Mouse (Mus musculus): ENCODE results near the gene Mlycd. TPM values are rescaled to one million over a fixed set of nuclear protein-coding genes. Genes with fewer than 3 reads are reported as not detected.

Gene Mlycd
- polyA plus RNA-seq, 1 experiment from 2014 or later: 15.2 TPM

DNA sequence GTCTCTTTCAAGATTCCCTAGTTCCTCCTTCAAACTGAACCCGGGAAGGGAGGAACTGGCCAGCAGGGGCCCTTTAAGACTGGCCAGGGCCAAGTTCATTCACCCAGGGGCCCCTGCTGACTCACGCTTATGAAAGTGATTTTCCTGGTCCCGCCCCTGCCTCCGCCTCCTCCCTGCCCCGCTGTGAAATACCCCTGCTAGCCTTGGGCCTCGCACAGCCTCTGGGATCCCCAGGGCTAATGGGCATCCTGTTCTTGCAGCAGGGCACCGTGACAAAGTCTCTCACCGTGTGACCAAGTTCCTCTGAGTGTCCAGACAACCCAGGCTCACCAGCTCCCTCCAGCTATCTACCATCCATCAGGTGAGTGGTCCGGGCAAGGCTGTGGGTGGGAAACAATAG, 42.3 kb downstream of the Mlycd start:
- peaks cover 20% of the 10 kb centered on the region for H3K4me1 ChIP-seq
- no peaks in the 10 kb centered on the region for H3K9me3 ChIP-seq (replicated peaks)
- no peak overlapping the region for H3K4me2 ChIP-seq (replicated peaks)
- H3K27ac ChIP-seq: no peak overlapping the region
- no peak overlapping the region for H3K9ac ChIP-seq
- H3K4me3 ChIP-seq: no peak overlapping the region
- ATAC-seq (ENCODE audit: low FRiP score): no peak
- WGBS: 16% methylated on average over 9 of the region's 9 CpGs
- H3K36me3 ChIP-seq: no peaks in the 10 kb centered on the region
- H3K27me3 ChIP-seq: peaks cover 2% of the 10 kb centered on the region

DNA sequence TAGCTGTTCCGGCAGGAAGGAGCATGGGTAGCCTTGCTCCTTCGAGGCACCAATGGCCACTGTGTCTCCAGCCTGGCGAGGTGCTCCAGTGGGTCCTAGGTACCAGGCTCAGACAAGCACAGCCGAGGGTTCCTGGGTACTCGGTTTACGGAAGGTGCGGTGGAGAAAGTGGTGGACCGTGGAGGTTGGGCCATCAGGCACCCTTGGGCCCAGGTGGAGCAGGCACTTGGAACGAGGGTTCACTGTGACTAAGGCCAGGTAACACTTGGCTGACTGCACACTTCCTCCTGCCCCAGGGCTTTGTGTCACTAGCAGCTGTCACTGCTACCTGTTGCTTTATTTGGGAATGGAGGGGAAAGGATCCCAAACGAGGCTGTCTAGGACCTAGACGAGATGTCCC, 42.8 kb downstream of the Mlycd start:
- no peak for ATAC-seq (ENCODE audit: low FRiP score)
- Histone ChIP-seq H3K9me3 (replicated peaks) (no peaks in the 10 kb centered on the region), H3K9ac (no peak overlapping the region), H3K36me3 (no peaks in the 10 kb centered on the region), H3K4me1 (peaks cover 20% of the 10 kb centered on the region), H3K27me3 (peaks cover 8% of the 10 kb centered on the region), H3K27ac (no peak overlapping the region), H3K4me2 (replicated peaks) (no peak overlapping the region), H3K4me3 (no peak overlapping the region)
- WGBS: 69% methylated on average over 11 of the region's 11 CpGs

DNA sequence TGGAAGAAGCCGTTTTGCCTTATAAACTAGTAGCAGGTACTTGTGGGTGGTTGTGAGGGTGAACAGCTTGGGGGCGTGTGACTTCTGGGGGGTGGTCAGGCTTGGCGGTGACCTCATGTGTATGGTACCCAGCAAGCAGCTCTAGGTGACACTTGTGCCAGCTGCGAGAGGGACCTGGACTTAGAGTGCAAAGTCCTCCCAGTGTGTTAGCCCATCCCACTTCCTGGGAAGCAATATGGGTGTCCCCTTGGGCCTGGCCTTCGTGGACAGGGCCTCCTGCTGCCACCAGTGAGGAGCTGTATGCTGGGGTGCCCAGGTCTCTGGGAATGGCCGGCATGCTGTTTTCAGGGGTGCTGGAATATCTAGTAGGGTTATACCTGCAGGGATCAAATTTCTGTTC, 44.2 kb downstream of the Mlycd start:
- Histone ChIP-seq H3K27ac (no peak overlapping the region), H3K36me3 (no peaks in the 10 kb centered on the region), H3K9ac (no peak overlapping the region), H3K4me2 (replicated peaks) (no peak overlapping the region), H3K4me1 (peaks cover 20% of the 10 kb centered on the region), H3K27me3 (peaks cover 13% of the 10 kb centered on the region), H3K9me3 (replicated peaks) (no peaks in the 10 kb centered on the region), H3K4me3 (no peak overlapping the region)
- 80% methylated on average over 6 of the region's 6 CpGs for WGBS
- ATAC-seq (ENCODE audit: low FRiP score): no peak

DNA sequence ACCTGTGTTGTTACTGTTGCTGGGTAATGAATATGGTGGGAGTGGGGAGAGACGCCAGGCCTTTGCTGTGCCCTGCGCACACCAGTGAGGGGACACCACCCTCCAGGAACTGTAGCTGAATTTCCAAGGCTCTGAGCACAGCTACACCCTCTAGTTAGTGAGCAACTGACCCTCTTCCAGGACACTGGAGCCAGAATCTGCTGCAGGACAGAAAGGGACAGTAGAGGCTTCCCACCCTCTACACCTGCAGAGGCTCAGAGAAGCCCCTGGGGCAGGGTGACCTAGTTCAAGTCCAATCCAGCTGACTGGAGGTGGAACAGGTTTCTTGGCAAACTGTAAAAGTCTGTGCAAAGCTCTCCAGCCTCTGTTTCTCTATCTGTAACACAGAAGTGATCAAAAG, 44.7 kb downstream of the Mlycd start:
- ATAC-seq (ENCODE audit: low FRiP score): no peak
- 73% methylated on average over 2 of the region's 2 CpGs for WGBS
- H3K27ac ChIP-seq: no peak overlapping the region

DNA sequence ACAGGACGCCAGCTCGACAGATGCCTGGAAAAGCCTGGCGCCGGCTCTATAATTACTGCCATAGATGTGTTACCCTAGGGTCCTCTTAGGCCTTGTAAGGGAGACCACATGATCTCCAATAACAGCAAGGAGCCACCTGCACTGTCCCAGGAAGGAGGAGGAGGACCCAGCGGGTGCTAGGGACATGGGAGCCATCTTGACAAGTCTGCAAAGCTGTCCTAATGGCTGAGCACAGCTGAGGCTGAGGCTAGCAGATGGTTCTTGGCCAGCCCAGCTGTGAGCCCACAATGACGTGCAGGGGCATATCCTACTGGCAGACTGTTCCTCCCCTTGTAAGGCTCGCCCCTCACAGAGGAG, 45.2 kb downstream of the Mlycd start:
- 70% methylated on average over 7 of the region's 7 CpGs for WGBS
- Histone ChIP-seq H3K27me3 (peaks cover 13% of the 10 kb centered on the region), H3K9me3 (replicated peaks) (no peaks in the 10 kb centered on the region), H3K4me2 (replicated peaks) (no peak overlapping the region), H3K27ac (no peak overlapping the region), H3K4me1 (peaks cover 20% of the 10 kb centered on the region), H3K4me3 (no peak overlapping the region), H3K9ac (no peak overlapping the region), H3K36me3 (no peaks in the 10 kb centered on the region)
- peak; percentile 46; the same call in 1 of the 2 replicates for ATAC-seq (ENCODE audit: low FRiP score)

More for the DNA sequence above, 44.7 kb downstream of the Mlycd start:
- Histone ChIP-seq H3K4me3 (no peak overlapping the region), H3K4me1 (peaks cover 20% of the 10 kb centered on the region), H3K27me3 (peaks cover 13% of the 10 kb centered on the region), H3K9me3 (replicated peaks) (no peaks in the 10 kb centered on the region), H3K36me3 (no peaks in the 10 kb centered on the region), H3K4me2 (replicated peaks) (no peak overlapping the region), H3K9ac (no peak overlapping the region)

DNA sequence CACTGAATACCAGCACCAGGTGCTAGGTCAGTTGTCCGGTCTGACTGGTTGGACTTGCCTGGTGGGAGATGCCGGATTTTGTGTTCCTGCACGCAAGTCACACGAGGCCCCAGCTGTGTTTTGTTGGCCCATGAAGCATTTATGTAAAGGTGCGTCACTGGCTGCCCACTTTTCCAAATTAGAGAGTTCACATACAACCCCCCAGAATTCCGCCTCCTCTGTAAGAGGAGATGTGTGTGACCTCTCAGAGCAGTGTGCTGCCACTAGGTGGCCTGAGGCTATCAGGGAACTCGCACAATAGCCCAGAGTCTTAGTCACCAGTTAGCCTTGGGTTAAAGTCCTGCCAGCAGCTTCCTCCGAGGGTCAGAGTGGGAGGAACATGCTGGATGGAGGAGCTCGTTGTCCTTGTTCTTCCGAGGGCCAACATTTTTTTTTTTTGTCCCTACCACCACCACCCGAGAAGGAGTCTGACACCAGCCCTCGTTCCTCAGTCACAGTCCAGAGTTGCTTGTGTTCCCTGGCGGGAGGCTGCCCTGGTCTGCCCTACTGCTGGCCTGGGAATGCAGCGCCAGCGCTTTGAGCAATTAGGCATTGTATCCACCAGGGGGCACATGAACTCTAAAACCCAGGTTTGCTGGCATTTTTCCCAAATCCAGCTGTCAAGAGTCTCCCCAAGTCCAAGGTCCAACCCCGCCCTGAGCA, 45.7 kb downstream of the Mlycd start:
- H3K9ac ChIP-seq: no peak overlapping the region
- no peak overlapping the region for H3K4me3 ChIP-seq
- no peaks in the 10 kb centered on the region for H3K36me3 ChIP-seq
- whole genome bisulfite sequencing: 12% methylated on average over 16 of the region's 16 CpGs
- H3K27me3 ChIP-seq: peaks cover 19% of the 10 kb centered on the region
- H3K9me3 ChIP-seq (replicated peaks): no peaks in the 10 kb centered on the region
- H3K4me2 ChIP-seq (replicated peaks): no peak overlapping the region
- H3K4me1 ChIP-seq: peaks cover 20% of the 10 kb centered on the region
- no peak overlapping the region; the same call in 1 of the 2 replicates for H3K27ac ChIP-seq
- peak; percentile 51; the same call in 1 of the 2 replicates for ATAC-seq (ENCODE audit: low FRiP score)

DNA sequence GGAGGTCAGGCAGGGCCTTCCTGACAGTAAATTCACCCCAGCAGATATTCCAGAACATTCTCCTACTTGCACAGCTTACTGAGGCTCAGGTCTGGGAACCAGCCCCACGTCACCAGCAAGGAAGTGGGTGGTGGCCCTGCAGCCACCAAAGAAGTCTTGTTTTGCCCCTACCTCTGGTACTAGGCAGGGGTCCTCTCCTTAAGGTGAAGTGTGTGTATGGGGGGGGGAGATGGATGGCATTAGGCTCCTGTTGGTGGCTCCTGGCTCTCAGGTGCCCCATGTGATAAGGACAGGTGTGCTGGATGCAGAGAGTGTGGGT, 46.2 kb downstream of the Mlycd start:
- no peak overlapping the region for H3K27ac ChIP-seq
- 54% methylated on average over 1 of the region's 1 CpGs for WGBS
- peaks cover 22% of the 10 kb centered on the region for H3K27me3 ChIP-seq
- H3K9me3 ChIP-seq (replicated peaks): no peaks in the 10 kb centered on the region
- no peaks in the 10 kb centered on the region for H3K36me3 ChIP-seq
- H3K4me1 ChIP-seq: peaks cover 20% of the 10 kb centered on the region
- no peak overlapping the region for H3K4me2 ChIP-seq (replicated peaks)
- H3K4me3 ChIP-seq: no peak overlapping the region
- 0 out of 2 replicates have a peak, but pooled peaks have one; percentile 18 for ATAC-seq (ENCODE audit: low FRiP score)
- no peak overlapping the region for H3K9ac ChIP-seq

DNA sequence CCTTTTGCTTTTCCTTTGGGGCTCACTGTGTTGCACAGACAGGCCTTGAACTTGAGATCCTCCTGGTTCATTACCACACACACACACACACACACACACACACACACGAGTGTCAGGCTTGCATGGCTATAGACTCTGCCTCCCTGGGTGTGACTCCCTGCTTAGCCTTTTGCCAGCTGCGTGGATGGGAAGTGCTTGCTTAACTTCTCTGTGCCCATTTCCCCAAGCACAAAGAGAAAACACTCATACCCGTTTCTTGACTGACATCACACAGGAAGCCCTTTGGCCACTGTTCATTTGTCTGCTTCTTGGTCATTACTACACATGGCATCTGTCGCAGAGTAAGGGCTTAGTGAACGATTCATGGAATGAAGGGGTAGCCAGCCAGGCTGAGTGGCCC, 47.3 kb downstream of the Mlycd start:
- peaks cover 23% of the 10 kb centered on the region for H3K27me3 ChIP-seq
- 74% methylated on average over 5 of the region's 5 CpGs for WGBS
- ATAC-seq (ENCODE audit: low FRiP score): no peak

DNA sequence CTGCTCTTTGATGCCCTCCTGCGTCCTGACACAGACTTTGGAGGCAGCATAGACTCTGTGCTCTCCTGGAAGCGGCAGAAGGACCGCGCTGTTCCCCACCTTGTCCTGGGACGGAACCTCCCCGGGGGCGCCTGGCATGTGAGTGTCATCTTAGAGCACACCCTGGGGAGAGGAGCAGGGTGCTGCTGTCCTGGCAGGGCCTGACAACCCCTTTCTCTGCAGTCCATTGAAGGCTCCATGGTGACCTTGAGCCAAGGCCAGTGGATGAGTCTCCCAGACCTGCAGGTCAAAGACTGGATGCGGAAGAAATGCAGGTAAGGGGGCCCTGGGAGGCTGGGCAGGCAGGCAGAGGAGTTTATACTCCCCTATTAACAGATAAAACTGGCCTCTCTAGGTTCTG, 48.3 kb downstream of the Mlycd start:
- Histone ChIP-seq H3K27ac (no peak overlapping the region), H3K27me3 (peaks cover 32% of the 10 kb centered on the region), H3K4me1 (peaks cover 21% of the 10 kb centered on the region), H3K36me3 (no peaks in the 10 kb centered on the region), H3K9me3 (replicated peaks) (no peaks in the 10 kb centered on the region), H3K4me3 (no peak overlapping the region), H3K4me2 (replicated peaks) (no peak overlapping the region), H3K9ac (no peak overlapping the region)
- 95% methylated on average over 8 of the region's 8 CpGs for WGBS
- ATAC-seq (ENCODE audit: low FRiP score): no peak

More for the DNA sequence above, 47.3 kb downstream of the Mlycd start:
- Histone ChIP-seq H3K27ac (no peak overlapping the region), H3K9ac (no peak overlapping the region), H3K36me3 (no peaks in the 10 kb centered on the region), H3K9me3 (replicated peaks) (no peaks in the 10 kb centered on the region), H3K4me2 (replicated peaks) (no peak overlapping the region), H3K4me3 (no peak overlapping the region), H3K4me1 (peaks cover 17% of the 10 kb centered on the region)

DNA sequence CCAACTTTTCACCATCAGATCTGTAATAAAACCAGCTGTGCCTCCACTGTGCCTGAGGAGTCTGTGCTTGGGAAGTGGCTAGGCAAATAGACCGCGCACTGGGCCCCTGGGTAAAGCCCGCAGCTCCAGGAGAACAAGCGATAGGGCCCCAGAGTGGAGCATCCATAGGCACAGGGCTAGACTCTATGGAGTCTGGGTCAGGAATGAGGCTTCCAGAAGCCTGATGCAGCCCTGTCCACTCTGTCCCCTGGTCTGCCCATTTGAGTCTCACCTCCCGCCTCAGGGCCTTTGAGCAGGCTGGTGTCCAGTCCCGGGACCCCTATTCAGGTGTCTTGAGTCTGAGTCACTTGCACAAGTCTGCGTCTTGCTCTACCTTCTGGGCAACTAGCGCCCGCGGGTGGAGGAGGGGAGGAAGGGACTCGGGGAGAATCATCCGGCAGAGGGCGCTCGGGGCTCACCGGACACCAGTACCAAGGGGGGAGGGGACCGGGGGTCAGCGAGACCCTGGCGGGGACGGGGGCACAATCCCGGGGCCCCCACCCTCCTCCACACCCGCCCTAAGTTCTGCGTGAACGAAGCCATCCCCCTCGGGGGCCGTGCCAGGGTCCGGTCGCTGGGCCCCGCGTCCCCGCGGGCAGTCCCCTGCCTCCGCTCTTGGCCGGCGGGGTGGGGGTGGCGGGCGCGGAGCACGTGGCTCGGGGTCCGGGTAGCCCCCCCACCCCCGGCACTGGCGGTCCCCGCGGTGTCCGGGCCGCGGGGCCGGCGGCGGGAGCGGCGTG, 51.7 kb downstream of the Mlycd start, which contains the start of gene Necab2:
TSS of gene Necab2 (plus strand) at position 509 of the 779 bp plus-strand sequence.
- no peak within 1 kb of the TSS for H3K27ac ChIP-seq
- peak within 1 kb of the TSS; percentile 73 for H3K4me2 ChIP-seq (replicated peaks)
- H3K9me3 ChIP-seq (replicated peaks): no peaks in the 10 kb centered on the region
- ATAC-seq (ENCODE audit: low FRiP score): peak; percentile 65
- peaks cover 52% of the 10 kb centered on the region for H3K27me3 ChIP-seq
- no peaks in the 10 kb centered on the region for H3K36me3 ChIP-seq
- H3K9ac ChIP-seq: peak within 1 kb of the TSS; percentile 76
- H3K4me3 ChIP-seq: peak within 1 kb of the TSS; percentile 73
- peaks cover 20% of the 10 kb centered on the region for H3K4me1 ChIP-seq
- WGBS: 2% methylated on average over 25 of the region's 52 CpGs

DNA sequence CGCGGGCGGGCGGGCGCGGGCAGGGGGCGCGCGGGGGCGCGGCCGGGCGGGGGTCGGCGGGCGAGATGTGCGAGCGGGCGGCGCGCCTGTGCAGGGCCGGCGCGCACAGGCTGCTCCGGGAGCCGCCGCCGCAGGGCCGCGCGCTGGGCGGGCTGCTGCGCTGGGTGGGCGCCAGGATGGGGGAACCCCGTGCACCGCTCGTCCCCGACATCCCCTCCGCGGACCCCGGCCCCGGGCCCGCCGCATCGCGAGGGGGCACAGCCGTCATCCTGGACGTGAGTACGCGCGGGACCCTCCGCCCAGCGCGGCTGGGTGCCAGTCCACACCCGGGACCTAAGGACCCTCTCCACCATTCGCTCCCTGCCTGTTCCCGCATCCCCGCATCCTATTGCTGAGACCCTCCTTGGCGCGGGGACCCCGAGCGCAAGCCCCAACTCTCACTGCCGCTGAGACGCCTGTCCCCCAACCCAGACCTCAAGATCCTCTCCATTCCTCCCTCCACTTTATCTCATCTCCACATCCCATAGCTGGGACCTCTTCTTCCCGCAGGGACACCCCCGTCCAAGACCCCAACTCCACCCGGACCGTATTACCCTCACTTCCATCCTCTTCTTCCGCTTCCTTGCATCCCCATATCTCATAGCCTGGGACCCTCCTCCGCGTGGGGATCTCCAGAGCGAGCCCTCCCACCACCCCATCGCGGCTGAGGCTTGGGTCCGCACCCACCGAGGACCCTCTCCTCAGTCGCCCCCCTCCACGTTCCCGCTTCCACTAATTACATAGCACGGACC, 52.5 kb downstream of the Mlycd start:
- ATAC-seq (ENCODE audit: low FRiP score): peak; percentile 55
- no peak overlapping the region for H3K27ac ChIP-seq

DNA sequence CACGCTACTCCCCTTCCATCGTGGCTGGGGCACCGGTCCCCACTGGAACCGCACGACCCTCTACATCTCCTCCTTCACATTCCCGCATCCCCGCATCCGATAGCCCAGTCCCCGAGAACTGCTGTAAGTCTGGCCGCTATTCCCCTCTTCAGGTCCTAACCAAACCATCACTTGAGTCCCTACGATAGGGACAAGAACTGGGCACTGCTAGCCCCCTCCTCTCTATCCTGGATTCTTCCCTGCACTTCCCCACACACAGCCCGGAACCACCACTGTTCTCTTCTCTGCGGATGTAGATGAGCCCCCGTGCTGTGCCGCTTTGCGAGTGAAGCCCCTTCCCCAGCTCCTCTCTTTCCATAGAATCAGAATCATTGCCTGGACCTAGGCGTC, 53.1 kb downstream of the Mlycd start:
- peaks cover 20% of the 10 kb centered on the region for H3K4me1 ChIP-seq
- peak overlapping the region; percentile 76 for H3K9ac ChIP-seq
- H3K4me2 ChIP-seq (replicated peaks): peak overlapping the region; percentile 73
- ATAC-seq (ENCODE audit: low FRiP score): 0 out of 2 replicates have a peak, but pooled peaks have one; percentile 16
- H3K27me3 ChIP-seq: peaks cover 41% of the 10 kb centered on the region
- H3K36me3 ChIP-seq: no peaks in the 10 kb centered on the region
- H3K9me3 ChIP-seq (replicated peaks): no peaks in the 10 kb centered on the region
- no peak overlapping the region for H3K27ac ChIP-seq
- peak overlapping the region; percentile 73 for H3K4me3 ChIP-seq
- 3% methylated on average over 17 of the region's 17 CpGs for WGBS

More for the DNA sequence above, 52.5 kb downstream of the Mlycd start:
- Histone ChIP-seq H3K9ac (peak overlapping the region; percentile 76), H3K27me3 (peaks cover 47% of the 10 kb centered on the region), H3K36me3 (no peaks in the 10 kb centered on the region), H3K4me3 (peak overlapping the region; percentile 73), H3K4me2 (replicated peaks) (peak overlapping the region; percentile 73), H3K4me1 (peaks cover 20% of the 10 kb centered on the region), H3K9me3 (replicated peaks) (no peaks in the 10 kb centered on the region)
- under 1% methylated on average over 57 of the region's 80 CpGs for WGBS

Data from hindbrain, embryonic 12.5 days (tissue).